Mouse (Mus musculus) embryonic stem cell, embryonic (primary cell): Measurements from ENCODE around the gene Ambn.
"Not testable (repeated sequence)": the region's sequence is repeated elsewhere in the genome, so short reads cannot be mapped to it uniquely, and the experiment has no call there.

ENCODE experiments used
- CTCF ChIA-PET, 4 experiments: fragments of 300-600 bp in 2 of 4; fragments of 350-600 bp in 2 of 4; sonication (Branson Sonifier 250); formaldehyde crosslinking; loops; one replicate each; lab custom pipeline; 2022; ENCODE audit warnings: inconsistent platforms in 2 of 4; lab: Charles Lee
- POLR2A ChIA-PET, 4 experiments: fragments of 300-600 bp in 2 of 4; fragments of 350-600 bp in 2 of 4; sonication (Branson Sonifier 250); formaldehyde crosslinking; loops; one replicate each; lab custom pipeline; 2022; ENCODE audit warnings: antibody characterized with exemption in 4 of 4, inconsistent platforms in 1 of 4; lab: Charles Lee

Gene Ambn

DNA sequence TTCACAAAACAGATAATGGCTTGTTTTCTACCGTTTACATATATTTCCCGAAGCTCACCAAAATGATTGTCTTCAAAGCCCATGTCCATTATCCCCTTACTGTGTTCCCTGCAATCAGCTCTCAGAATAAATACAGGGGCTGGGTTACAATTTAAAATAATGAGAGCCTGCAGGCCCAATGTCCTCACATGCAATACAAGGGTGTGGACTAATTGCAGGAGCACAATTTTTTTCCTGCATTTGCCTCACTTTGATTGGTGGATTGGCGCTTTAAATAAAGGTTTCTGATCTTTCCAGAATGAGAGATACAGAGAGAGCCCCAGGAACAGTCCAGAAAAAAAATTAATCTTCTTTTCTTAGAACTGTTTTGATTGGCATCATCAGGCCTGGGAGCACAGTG, at the start of gene Ambn:
Ambn (plus strand) TSS at position 301 of the 400 bp plus-strand sequence.
- POLR2A ChIA-PET: no interaction called here
- CTCF ChIA-PET: no interaction called here

DNA sequence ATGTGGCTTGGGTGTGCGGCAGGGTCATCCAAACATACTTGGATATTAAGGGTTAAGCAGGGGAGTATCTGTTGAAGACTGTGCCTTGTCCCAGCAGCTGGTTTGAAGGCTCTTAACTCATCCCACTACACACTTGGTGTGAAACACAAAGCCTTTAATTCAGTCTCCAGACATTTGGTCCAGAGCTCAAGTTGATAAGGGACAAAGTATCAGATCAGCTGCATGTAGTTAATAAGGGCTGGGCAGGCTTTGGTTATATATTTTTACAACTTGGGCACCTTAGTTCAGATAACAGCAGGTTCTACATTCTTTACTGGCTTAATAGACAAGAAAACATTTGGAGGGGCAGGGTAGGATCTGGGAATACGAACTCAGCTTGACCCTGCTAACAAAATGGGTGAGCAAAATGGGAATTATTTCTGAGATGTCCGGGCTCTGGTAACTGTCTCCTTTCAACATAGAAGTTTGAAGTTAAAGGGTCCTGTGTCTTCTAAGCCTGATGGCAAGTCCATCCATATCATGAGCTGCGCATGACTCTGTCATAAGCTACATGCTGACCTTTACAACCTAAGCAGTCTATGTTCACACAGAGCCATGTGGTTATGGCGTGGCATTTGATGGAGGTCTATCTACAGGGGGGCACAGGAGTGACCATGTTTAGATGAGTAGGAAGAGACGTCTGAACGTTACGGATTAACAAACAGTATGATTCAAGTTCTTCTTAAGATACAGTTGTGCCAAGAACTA, 35.3 kb upstream of the Ambn start:
- POLR2A ChIA-PET: no interaction called here
- CTCF ChIA-PET: interaction anchor here in 1 of 4 experiments (0.6 kb wide), 1 partner anchor 415 kb away, joined by 3 read pairs; no protein-coding TSS in a partner anchor

DNA sequence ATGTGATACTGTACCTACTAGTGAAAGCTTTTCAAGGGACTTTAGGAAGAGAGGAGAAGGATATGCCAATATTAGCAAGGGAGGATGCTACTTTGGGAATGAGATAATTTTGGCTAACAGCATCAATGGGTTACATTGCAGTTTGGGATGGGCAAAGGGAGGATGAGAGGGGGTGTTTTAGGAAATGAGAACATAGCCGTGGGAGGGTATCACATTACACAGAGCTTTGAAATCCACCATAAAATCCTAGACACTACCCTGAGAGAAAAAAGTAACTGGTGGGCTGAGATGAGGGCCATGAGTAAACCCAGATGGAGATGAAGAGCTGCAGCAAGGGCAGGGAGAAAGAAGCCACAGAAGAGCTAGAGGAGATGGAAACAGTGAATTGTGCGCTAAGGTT, 30.9 kb upstream of the Ambn start:
- CTCF ChIA-PET, POLR2A ChIA-PET: not testable (repeated sequence)

DNA sequence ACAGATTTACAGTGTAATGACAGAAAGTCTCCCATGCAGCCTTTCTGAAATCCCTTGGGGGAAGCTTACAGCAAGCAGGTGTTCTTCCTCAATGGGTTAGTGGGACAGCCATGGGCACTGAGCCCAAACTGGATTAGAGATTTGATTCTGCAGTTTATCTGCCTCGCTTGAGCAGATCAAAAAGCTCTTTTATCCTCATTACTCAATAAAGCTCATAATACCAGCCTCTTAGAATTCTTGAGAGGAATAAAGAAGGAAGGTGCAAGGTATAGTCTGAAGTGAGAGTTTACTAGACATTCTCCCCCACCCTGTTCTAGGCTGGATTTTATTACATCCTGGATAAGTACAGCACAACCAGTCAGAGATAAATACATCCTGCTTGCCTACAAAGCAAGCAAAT, 29.0 kb upstream of the Ambn start:
- CTCF ChIA-PET: no interaction called here
- POLR2A ChIA-PET: interaction anchor here in 1 of 4 experiments (0.6 kb wide), 1 partner anchor 212 kb away, joined by 3 read pairs; no protein-coding TSS in a partner anchor

GRCm38 (mm10) chr5:88467471-88467870, 11.7 kb downstream of the Ambn start:
- CTCF ChIA-PET: no interaction called here
- POLR2A ChIA-PET: no interaction called here

GRCm38 (mm10) chr5:88468807-88469704, 13.3 kb downstream of the Ambn start:
- ChIA-PET POLR2A (no interaction called here), CTCF (no interaction called here)

GRCm38 (mm10) chr5:88487675-88488074, 31.9 kb downstream of the Ambn start, which contains the start of gene Enam:
Gene Enam, plus strand, starts transcription at chr5:88487975.
- ChIA-PET CTCF (no interaction called here), POLR2A (no interaction called here)

DNA sequence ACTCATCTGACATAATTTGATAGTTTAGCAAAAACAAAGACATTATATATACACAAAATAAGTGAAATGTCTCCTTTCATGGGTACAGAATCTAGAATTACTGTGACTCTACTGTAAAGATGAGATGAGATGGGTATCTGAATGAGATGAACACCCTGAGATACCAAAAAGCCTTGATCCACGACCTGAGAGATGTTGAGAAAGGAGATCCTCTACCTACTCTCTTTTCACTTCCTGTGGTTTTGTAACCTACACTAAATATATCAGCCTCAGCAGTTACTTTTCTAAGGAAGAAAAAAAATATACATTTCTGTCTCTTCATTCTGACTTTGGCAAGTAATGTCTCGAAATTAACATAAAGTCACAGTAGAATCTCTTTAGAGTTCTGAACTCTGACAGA, 33.2 kb downstream of the Ambn start:
- ChIA-PET CTCF (no interaction called here), POLR2A (no interaction called here)

- ChIA-PET CTCF (no interaction called here), POLR2A (no interaction called here)
These were observed 35.3 kb downstream of the Ambn start for GRCm38 (mm10) chr5:88491111-88491510.

GRCm38 (mm10) chr5:88499781-88500180, 44.0 kb downstream of the Ambn start:
- ChIA-PET POLR2A (no interaction called here), CTCF (no interaction called here)

- ChIA-PET POLR2A (interaction anchor here in 1 of 4 experiments (0.7 kb wide), 1 partner anchor 181 kb away, joined by 4 read pairs; no protein-coding TSS in a partner anchor), CTCF (no interaction called here)
These were observed 52.8 kb downstream of the Ambn start for GRCm38 (mm10) chr5:88508555-88508954.

GRCm38 (mm10) chr5:88508990-88509389, 53.2 kb downstream of the Ambn start:
- CTCF ChIA-PET: no interaction called here
- POLR2A ChIA-PET: no interaction called here
